Mouse (Mus musculus): ENCODE data around the gene Zfp335. TPM values are rescaled to one million over a fixed set of nuclear protein-coding genes. Genes with fewer than 3 reads are reported as not detected.

Zfp335 gene
- total RNA-seq, 2 experiments from 2014 or later: 27.2 to 28.0 TPM

- DNase-seq (ENCODE audit: extremely low spot score in 1 of 2, low spot score in 2 of 2): no peak
- intact Hi-C loops (cut with DNase I): no loop called here
- H3K4me3 ChIP-seq: no peak overlapping the region
- TF ChIP-seq CTCF (IDR thresholded peaks at IDR 0.05): no peak
- H3K27ac ChIP-seq: no peak overlapping the region
These were observed 20.3 kb downstream of the Zfp335 start for GRCm38 (mm10) chr2:164891056-164891834.

- no peak for TF ChIP-seq CTCF (IDR thresholded peaks at IDR 0.05)
- H3K4me3 ChIP-seq: no peak overlapping the region
- DNase-seq (ENCODE audit: extremely low spot score in 1 of 2, low spot score in 2 of 2): no peak
- H3K27ac ChIP-seq: no peak overlapping the region
- intact Hi-C loops (cut with DNase I): no loop called here
These were observed 21.0 kb downstream of the Zfp335 start for GRCm38 (mm10) chr2:164890411-164891049.

GRCm38 (mm10) chr2:164889960-164890359 is 21.6 kb downstream of the Zfp335 start:
- DNase-seq (ENCODE audit: extremely low spot score in 1 of 2, low spot score in 2 of 2): no peak
- no peak for TF ChIP-seq CTCF (IDR thresholded peaks at IDR 0.05)

GRCm38 (mm10) chr2:164888996-164889395 is 22.6 kb downstream of the Zfp335 start:
- intact Hi-C loops (cut with DNase I): no loop called here
- no peak for TF ChIP-seq CTCF (IDR thresholded peaks at IDR 0.05)
- H3K27ac ChIP-seq: no peak overlapping the region
- no peak for DNase-seq (ENCODE audit: extremely low spot score in 1 of 2, low spot score in 2 of 2)
- H3K4me3 ChIP-seq: no peak overlapping the region

More at GRCm38 (mm10) chr2:164889960-164890359, 21.6 kb downstream of the Zfp335 start:
- Histone ChIP-seq H3K27ac (no peak overlapping the region), H3K4me3 (no peak overlapping the region)
- intact Hi-C loops (cut with DNase I): no loop called here

- Histone ChIP-seq H3K4me3 (no peak overlapping the region), H3K27ac (peak overlapping the region; percentile 74)
- DNase-seq (ENCODE audit: extremely low spot score in 1 of 2, low spot score in 2 of 2): no peak
- intact Hi-C loops (cut with DNase I): loop anchor here (2.0 kb wide), 1 partner anchor 24 kb away; the partner anchor contains the start of gene Zfp335
- TF ChIP-seq CTCF (IDR thresholded peaks at IDR 0.05): no peak
These were observed 24.9 kb downstream of the Zfp335 start for GRCm38 (mm10) chr2:164886617-164887016.

GRCm38 (mm10) chr2:164885788-164886187 is 25.8 kb downstream of the Zfp335 start:
- no peak for TF ChIP-seq CTCF (IDR thresholded peaks at IDR 0.05)
- peak overlapping the region; percentile 74; the same call in 1 of the 2 replicates for H3K27ac ChIP-seq
- intact Hi-C loops (cut with DNase I): loop anchor here (2.0 kb wide), 1 partner anchor 25 kb away; the partner anchor contains the start of gene Zfp335

GRCm38 (mm10) chr2:164882619-164883018 is 28.9 kb downstream of the Zfp335 start:
- Histone ChIP-seq H3K27ac (no peak overlapping the region), H3K4me3 (no peak overlapping the region)
- intact Hi-C loops (cut with DNase I): no loop called here
- TF ChIP-seq CTCF (IDR thresholded peaks at IDR 0.05): no peak
- DNase-seq (ENCODE audit: extremely low spot score in 1 of 2, low spot score in 2 of 2): no peak

More at GRCm38 (mm10) chr2:164885788-164886187, 25.8 kb downstream of the Zfp335 start:
- peak; percentile 76 to 88 for DNase-seq (ENCODE audit: extremely low spot score in 1 of 2, low spot score in 2 of 2)
- H3K4me3 ChIP-seq: no peak overlapping the region

GRCm38 (mm10) chr2:164879568-164880277 is 31.8 kb downstream of the Zfp335 start:
- DNase-seq (ENCODE audit: extremely low spot score in 1 of 2, low spot score in 2 of 2): peak; percentile 92 to 95
- intact Hi-C loops (cut with DNase I): loop anchor here (1.0 kb wide), 2 partner anchors 32 to 46 kb away; partner anchors contain the start of genes Neurl2 and Zfp335
- Histone ChIP-seq H3K27ac (peak overlapping the region; percentile 100), H3K4me3 (peak overlapping the region; percentile 89)
- TF ChIP-seq CTCF (IDR thresholded peaks at IDR 0.05): no peak; the same call in 1 of the 2 replicates

GRCm38 (mm10) chr2:164879228-164879567 is 32.4 kb downstream of the Zfp335 start, which contains the start of gene Pcif1:
TSS of gene Pcif1 (plus strand) at chr2:164879304.
- peak; percentile 90 to 91 for DNase-seq (ENCODE audit: extremely low spot score in 1 of 2, low spot score in 2 of 2)
- TF ChIP-seq CTCF (IDR thresholded peaks at IDR 0.05): no peak; the same call in 1 of the 2 replicates
- intact Hi-C loops (cut with DNase I): loop anchor here (1.0 kb wide), 2 partner anchors 32 to 46 kb away; partner anchors contain the start of genes Neurl2 and Zfp335
- Histone ChIP-seq H3K27ac (peak within 1 kb of the TSS; percentile 100), H3K4me3 (peak within 1 kb of the TSS; percentile 89)

GRCm38 (mm10) chr2:164878509-164879227 is 32.9 kb downstream of the Zfp335 start:
- no peak; the same call in none of the 2 replicates for TF ChIP-seq CTCF (IDR thresholded peaks at IDR 0.05)
- intact Hi-C loops (cut with DNase I): loop anchor here (1.0 kb wide), 2 partner anchors 33 to 45 kb away; partner anchors contain the start of genes Neurl2 and Zfp335
- Histone ChIP-seq H3K27ac (peak overlapping the region; percentile 100), H3K4me3 (peak overlapping the region; percentile 89)
- peak in 1 of 2 experiments; percentile 53 for DNase-seq (ENCODE audit: extremely low spot score in 1 of 2, low spot score in 2 of 2)

All from left cerebral cortex, adult 2 months (tissue).